Mouse (Mus musculus) T-helper 1 cell (primary cell): ENCODE results near the gene Tap1.
"Not testable (repeated sequence)": the region's sequence is repeated elsewhere in the genome, so short reads cannot be mapped to it uniquely, and the experiment has no call there.

Source experiments
- in situ Hi-C: fragments of 300-600 bp; cut with MboI, MseI; formaldehyde crosslinking; loops from one replicate; pipeline ENCODE4 v1.15.1; 2025; ENCODE audit warnings: high pct_unique_total_duplicates

Gene Tap1

DNA sequence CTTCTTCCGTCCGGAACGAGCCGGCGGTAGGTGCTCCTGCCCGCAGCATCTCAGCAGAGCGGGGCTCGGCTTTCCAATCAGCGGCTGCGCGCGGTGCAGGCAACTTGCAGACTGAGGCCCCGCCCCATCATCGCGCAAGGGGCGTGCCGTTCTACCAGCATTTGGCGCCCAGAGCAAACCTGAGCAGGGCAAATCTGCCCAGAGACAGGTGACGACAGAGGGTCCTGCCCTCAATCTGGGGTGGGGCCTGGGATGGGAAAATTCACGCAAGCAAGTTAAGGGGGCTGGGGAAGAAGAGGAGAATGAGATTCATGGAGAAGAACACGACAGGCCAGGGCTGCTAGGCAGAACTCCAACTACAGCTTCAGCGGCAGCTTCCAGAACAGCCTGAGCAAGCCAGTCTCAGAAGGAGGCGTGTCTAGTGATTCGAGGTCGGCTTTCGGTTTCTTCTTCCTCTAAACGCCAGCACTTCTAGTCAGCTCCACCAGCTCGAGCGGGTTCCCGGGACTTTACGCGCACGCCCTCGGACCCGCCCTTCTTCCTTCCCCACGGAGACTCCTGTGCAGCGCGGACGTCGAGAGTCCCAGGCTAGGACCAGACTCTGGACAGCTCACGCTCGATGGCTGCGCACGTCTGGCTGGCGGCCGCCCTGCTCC is at the start of gene Tap1, which contains the start of gene Psmb9:
Gene Tap1, plus strand, starts transcription at position 293 of the 656 bp plus-strand sequence.
Gene Psmb9, minus strand, starts transcription at position 504 of the 656 bp plus-strand sequence.
- in situ Hi-C loops = loop anchor here (25.0 kb wide), 1 partner anchor 1675 kb away; the partner anchor contains the start of genes Nrm and Ppp1r18

DNA sequence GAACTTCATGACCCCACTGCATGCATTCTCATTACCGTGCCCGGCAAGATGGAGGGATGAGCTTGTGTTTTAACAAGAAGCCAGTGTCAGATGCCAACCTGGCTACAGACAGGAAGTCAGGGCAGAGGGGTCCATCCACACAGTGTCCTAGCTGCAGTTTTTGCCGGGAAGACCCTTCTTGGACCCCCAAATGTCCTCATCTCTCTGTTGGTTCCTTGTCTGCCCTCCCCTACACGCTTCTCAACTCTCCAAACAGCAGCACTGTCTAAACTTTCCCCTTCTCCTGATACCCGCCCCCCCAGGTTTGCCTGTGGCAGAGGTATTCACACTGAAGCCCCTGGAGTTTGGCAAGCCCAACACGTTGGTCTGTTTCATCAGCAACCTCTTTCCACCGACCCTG is 49.8 kb upstream of the Tap1 start:
- in situ Hi-C loops = no loop called here

DNA sequence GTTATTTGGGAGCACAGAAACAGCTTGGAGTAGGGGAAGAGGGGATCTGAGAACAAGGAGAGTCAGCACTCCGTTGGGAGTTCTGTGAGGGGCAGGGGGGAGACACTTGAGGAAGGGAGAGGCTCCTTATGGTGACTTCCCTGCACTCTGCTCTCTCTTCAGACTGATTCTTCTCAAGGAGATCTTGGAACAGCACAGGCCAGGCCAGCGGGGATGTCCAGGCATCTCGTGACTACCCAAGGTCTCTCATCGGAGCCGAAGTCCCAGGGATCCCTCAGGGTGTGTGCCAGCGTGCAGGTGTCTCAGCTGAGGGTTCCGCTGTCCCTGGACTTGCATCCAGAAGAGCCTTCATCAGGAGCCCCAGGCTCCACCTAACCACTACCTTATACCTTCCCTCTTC is 48.7 kb upstream of the Tap1 start:
- in situ Hi-C loops = no loop called here

DNA sequence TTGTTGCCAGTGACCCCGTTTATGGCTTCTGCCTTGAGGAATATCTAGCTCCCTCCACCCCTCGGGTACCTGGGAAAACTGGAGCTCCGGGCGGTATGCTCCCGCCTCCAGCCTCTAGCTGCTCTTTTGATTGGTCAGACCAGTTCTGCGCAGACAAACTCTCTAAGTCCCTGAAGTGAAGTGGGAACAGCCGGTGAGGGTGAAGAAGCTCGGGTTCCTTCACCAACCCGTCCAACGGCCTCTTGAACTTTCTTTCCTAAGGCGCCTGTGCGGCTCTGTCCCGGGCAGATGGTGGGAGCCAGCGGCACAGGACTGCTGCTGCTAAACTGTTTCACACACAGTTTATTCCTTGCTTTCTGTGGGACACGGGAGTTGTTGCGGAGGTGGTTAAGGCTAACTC is 47.9 kb upstream of the Tap1 start:
- in situ Hi-C loops = no loop called here

DNA sequence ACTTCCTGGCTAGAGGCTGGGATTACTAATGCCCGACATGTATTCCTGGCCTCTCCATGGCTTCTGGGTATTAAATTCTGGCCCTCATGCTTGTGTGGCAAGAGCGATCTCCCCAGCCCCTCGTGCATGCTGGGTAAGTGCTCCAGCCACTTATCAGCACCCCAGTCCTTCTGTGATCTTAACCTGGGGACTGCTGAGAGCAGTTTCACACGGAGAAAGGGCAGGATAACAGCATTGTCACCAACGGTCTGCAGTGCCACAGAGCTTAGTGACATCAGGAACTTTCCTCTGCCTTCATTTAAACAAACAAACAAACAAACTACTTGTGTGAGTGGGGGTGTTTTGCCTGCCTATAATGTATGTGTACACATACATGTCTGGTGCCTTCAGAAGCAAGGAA is 47.1 kb upstream of the Tap1 start:
- in situ Hi-C loops = no loop called here

DNA sequence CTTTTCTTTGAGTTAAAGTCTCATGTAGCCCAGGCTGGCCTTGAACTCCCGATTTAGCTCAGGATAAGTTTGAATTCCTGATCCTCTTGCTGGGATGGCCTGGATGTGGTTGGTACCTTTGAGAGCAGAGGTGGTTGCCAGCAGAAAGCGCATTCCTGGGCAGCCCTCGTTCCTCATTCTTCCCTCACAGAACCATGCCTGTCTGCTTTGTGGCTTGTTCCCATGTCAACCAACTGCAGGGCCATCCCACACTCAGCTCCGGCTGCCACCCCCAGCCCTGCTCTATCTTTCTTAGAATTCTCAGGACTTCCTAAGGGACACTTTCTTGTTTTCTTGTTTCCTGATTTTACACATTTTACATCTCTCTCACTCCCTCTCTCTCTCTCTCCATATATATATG is 45.9 kb upstream of the Tap1 start:
- in situ Hi-C loops = no loop called here

DNA sequence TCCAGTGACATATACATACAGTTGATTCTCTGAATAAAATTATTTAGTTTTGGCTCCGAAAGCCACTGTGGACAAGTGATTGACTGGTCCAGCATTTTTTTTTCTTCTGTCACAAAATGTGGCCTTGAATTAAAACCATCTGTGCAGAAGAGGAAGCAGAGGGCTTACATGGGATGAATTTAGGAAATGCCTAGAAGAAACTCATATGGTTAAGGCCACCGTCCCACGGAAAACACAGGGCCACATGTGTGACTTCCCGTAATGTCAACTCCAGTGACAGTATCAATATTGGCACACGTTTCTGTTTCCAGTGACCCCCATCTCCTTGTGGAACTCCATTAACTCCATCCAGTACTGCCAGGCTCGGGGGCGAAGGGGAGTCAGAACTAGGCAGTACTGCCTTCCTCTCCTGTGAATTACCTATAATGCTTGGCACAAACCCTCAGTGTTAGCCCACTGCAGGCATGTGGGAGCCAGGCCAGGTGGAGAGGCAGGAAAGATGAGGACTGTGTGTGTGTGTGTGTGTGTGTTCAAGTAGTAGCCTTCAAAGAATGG is 44.8 kb upstream of the Tap1 start:
- in situ Hi-C loops = no loop called here

DNA sequence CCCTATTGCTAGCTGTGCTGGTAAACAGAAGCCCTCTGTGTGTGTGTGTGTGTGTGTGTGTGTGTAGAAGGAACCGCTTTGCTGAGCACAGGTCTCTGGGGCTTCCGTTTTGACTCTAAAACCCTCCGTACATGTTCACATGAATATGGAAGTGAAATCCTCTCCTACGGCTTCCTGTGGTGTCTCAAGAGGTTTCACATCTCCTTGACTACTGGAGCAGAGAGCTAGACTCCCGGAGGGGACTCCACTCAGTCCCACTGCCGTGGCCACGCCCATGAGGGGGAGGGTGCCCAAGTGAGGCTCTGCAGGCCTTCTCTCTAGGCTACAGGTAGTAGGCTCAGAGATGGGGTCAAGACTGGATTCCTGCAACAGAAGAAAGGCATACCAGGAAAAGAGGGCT is 44.3 kb upstream of the Tap1 start, which contains the start of gene H2-DMb2:
Gene H2-DMb2, plus strand, starts transcription at position 275 of the 400 bp plus-strand sequence.
- in situ Hi-C loops = no loop called here

DNA sequence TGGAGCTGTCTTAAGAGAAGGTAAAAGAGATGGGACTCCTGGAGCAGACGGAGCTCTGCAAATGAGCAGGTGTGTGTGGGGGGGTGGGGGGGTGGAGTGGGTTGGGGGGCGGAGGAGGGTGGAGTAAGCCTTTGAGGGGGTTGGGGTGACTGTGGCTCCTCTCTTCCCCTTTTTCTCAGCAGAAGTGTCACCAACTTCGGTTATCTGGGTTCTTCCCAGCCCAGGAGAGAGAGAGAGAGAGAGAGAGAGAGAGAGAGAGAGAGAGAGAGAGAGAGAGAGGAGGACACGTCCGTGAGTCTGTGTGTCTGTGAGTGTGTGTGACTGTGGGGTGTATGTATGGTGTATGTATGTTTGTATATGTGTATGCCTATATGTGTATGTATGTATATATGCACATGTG is 43.9 kb upstream of the Tap1 start:
- in situ Hi-C loops = no loop called here

DNA sequence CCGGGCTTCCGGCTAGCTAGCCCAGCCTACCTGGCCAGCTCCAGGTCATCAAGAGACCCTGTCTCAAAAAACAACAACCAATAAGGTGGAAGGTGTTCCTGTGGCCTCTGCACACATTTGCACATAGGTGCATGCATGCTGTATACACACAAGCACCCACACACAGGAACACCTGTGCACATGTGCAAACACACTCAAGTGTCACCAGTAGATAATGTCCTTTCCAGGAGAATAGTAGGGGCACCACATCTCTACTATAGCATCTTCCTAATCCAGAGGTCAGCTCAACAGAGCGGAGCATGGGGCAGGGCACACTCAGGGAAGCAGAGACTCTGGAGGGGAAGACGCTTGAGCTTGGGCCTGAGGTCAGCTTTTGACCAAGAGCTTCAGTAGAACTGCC is 43.1 kb upstream of the Tap1 start:
- in situ Hi-C loops = not testable (repeated sequence)

DNA sequence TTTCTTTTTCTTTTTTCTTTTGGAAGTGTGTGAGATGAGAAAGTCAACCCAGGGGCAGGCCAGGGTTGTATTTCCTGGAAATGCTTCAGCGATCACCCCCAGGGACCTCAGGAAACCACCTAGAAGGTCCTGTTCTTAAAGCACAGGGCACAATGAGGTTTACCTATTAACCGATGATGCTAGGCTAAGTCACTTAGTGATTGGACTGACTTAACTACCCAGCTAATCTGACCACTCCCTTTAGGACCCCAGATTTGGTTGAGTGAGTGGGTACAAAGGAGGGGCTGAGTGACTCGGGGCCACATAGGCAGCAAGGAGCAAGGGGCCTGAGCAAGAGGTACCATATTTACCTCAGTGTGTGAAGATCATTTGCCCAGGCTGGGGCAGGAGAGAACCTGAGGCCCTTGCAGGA is 42.4 kb upstream of the Tap1 start:
- in situ Hi-C loops = no loop called here

DNA sequence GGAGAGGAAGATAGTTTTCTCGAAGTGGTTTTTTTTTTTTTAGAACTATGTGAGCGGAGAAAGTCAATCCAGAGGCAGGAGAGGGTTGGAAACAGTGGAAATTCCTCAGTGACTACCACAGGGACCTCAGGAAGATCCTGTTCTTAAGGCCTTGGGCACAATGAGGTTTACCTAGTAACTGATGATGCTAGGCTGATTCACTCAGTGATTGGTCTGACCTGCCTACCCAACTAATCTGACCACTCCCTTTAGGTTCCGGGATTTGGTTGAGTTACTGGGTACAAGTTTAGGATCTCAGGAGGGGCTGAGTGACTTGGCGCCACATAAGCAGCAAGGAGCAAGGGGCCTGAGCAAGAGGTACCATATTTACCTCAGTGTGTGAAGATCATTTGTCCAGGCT is 34.4 kb upstream of the Tap1 start, which contains the start of gene H2-DMb1:
Gene H2-DMb1, plus strand, starts transcription at position 150 of the 400 bp plus-strand sequence.
- in situ Hi-C loops = no loop called here

DNA sequence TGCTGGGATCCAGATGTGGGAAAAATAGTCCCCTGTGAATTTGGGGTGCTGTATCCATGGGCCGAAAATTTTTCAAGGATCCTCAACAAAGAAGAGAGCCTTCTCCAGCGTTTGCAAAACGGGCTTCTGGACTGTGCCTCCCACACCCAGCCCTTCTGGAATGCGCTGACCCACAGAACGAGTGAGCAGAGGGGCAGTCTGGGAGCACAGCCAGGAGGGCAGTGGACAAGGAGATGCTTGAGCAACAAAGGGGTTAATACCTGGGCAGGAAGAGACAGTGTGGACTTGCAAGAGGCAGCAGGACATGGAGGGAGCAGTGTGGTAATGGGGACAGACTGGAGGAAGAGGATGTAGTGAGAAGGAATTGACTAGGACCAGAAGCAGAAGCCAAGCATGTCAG is 31.8 kb upstream of the Tap1 start:
- in situ Hi-C loops = no loop called here

DNA sequence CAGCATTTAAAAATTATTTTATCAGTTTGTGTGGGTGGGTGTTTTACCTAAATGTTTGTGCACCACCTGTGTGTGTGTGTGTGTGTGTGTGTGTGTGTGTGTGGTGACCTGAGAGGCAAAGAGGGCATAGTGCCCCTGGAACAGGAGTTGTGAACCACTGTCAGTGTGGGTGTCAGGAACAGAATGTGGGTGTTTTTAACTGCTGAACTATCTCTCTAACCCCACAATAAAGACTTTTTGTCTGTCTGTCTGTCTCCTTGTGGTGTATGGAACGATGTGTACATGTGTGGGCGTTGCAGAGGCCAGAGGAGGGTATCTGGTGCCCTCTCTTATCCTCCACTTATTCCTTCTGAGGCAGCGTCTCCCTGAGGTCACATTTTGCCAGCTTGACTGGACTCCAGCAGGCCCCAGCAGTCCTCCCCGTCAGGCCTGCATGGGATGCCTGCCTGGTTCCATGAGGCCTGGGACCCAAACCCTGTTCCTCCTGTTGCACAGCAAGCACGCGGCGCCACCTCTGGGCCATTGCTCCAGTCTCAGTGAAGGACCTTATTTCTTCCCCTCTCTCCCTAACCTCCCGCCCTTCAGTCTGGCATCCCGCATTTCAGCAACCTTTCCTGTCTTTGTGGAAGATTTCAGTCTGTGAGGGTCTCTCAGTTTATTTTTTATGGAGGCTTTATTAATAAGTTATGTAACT is 23.0 kb upstream of the Tap1 start:
- in situ Hi-C loops = no loop called here

DNA sequence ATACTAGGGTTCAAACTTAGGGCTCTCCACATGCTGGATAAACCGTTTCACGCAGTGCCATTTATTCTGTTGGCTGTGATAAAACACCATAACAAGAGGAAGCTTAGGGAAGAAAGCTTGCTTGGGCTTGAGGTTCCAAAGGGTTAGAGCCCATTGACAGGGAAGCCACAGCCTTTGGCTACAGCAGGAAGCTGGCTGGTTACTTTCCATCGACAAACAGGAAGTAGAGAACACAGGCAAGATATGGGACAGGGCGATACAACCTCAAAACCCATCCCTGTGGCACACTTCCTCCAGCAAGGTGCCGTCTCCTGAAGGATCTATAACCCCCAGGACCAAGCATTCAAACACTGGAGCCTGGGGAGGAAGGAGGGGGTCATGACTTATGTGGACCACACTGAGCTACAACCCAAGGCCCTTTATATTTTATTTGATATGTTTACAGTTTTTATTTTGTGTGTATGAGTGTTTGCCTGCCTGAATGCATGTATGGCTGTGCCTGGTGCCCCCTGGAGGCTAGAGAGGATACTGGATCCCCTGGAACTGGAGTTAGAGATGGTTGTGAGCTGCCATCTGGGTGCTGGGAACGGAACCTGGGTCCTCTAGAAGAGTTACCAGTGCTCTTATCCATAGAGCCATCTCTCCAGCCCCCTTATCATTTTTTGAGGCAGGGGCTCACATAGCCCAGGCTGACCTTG is 22.2 kb upstream of the Tap1 start:
- in situ Hi-C loops = loop anchor here (5.0 kb wide), 2 partner anchors 33 to 83 kb away; no protein-coding TSS in a partner anchor

DNA sequence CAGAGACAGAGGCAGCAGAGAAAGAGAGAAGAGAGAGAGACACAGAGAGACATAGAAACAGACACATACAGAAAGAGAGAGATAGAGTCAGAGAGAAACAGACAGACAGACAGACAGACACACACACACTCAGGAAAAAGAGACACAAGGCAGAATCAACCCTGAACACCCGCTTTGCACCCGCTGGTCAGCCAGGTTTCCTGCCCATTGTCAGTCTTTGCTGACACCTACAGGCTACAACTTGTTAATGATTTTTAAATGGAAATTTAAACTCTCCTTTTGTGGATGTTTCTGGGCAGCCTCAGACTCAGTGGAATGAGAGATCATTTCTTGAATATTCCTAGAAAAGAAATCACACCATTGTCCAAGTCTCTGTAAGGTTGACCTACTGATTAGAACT is 18.1 kb upstream of the Tap1 start:
- in situ Hi-C loops = loop anchor here (5.0 kb wide), 2 partner anchors 37 to 87 kb away; no protein-coding TSS in a partner anchor

DNA sequence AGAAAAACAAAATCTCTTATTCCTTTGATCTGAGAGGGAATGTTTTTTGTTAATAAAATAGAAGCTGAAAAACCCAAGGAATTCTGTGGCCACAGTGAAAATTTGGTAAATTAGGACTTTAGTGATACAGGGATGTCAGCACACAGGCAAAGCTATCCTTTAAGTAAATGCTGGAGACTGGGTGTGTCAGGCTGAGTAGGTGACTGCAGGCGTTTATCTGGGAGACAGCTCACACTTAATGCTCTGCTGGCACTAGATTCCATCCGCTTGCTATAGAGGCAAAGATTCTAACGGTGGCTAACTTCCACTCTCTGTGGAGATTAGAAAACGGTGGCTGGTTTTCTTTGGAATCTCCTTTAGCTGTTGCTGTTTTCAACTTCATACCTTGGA is 16.9 kb upstream of the Tap1 start:
- in situ Hi-C loops = loop anchor here (5.0 kb wide), 1 partner anchor 37 kb away; no protein-coding TSS in a partner anchor

DNA sequence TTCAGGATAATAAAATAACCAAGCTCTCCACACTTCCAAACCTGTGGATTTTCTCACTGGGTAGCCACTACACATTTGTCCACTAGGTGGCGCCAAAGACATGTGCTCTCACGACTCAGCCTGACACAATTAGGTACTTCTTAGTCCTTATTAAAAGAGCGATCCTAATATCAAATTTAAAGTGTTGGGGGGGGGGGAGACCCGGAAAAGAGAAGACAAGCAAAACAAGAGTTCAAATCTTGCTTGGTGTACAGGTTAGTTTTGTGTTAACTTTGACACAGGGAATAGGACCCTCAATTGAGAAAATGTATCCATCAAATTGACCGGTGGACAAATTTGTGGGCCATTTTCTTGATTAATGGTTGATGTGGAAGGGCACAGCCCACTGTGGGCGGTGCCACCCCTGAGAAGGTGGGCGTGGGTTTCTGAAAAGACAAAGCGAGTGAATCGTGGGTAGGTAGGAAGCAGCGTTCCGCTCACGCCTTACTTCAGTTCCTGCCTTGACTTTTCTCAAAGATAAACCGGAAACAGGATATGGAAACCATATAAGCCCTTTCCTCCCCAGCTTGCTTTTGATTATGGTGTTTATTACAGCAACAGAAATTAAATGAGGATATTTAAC is 16.4 kb upstream of the Tap1 start:
- in situ Hi-C loops = loop anchor here (5.0 kb wide), 1 partner anchor 36 kb away; no protein-coding TSS in a partner anchor

DNA sequence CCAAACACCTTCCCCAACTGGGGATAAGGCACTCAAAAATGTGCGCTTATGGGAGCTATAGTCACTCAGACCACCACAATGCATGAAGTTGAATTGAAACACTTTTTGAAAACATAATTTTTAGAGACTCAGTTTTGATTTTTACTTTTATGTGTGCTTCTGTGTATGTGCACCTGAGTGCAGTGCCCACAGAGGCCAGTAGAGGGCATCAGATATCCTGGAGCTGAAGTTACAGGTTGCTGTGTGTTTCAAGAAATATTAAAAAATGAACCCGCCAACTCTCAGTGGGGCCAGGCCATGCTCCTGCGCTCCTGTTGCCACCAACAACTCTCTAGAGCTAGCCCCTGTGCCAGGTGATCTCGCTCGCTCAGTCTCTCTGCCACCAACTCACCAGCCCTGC is 14.8 kb upstream of the Tap1 start:
- in situ Hi-C loops = loop anchor here (5.0 kb wide), 1 partner anchor 35 kb away; no protein-coding TSS in a partner anchor

DNA sequence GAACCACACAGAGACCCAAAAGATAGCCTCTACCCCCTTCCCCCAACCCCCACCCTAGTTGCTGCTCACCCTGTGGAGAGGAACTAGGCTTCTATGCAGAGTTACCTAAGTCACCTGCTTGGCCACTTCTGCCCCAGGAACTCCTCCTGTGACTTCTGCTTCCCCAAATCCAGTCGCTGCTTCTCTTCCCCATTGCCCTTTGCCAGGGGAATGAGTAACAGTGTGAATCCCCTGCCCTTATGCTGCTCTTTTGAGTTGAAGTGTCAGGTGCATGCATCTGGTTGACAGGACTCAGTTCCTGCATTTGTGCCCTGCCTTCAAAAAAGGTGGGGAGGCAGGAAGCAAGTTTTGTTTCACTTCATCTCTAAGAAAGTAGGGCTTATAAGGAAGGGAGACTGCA is 13.3 kb upstream of the Tap1 start:
- in situ Hi-C loops = loop anchor here (5.0 kb wide), 1 partner anchor 33 kb away; no protein-coding TSS in a partner anchor

DNA sequence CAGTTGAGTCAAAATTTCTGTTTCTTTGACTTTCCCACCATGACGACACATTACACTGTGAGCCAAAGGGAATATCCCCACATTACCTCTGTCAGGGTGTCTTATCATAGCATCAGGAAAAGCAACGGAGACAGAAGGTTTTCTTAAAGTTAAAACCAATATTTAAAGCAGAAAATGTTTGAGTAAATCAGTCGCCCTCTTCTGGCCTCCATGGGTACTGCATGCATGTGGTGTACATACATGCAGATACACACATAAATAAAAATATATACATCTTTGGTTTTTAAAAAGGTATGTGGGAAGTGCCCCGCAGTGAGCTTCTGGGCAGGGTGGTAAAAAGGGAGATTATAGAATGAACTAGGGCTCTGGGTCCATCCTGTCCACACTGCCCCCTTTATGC is 10.2 kb upstream of the Tap1 start:
- in situ Hi-C loops = loop anchor here (25.0 kb wide), 1 partner anchor 1685 kb away; the partner anchor contains the start of genes Nrm and Ppp1r18
